Mouse (Mus musculus) forebrain, embryonic 13.5 days (tissue): ENCODE data around the gene Vwa8. TPM values are rescaled to one million over a fixed set of nuclear protein-coding genes. Genes with fewer than 3 reads are reported as not detected.

Experiments
- ATAC-seq: fragments of 200-750 bp; cut with Nextera tagmentation; 2 replicates; pipeline ENCODE4 v1.8.0; 2017
- H3K27ac ChIP-seq: fragments of 300-500 bp; sonication (generic); 2 replicates; pipeline ENCODE4 v1.5.1; 2015; ENCODE audit warnings: inconsistent platforms, mild to moderate bottlenecking, moderate library complexity
- H3K27me3 ChIP-seq: fragments of 300-500 bp; sonication (generic); 2 replicates; pipeline ENCODE4 v1.6.1; 2015; ENCODE audit warnings: mild to moderate bottlenecking, inconsistent platforms
- H3K36me3 ChIP-seq: fragments of 300-500 bp; sonication (generic); 2 replicates; pipeline ENCODE4 v1.6.1; 2015; ENCODE audit warnings: mild to moderate bottlenecking, inconsistent platforms; ENCODE audit not compliant: poor library complexity, severe bottlenecking
- H3K4me1 ChIP-seq: fragments of 300-500 bp; sonication (generic); 2 replicates; pipeline ENCODE4 v1.6.1; 2015; ENCODE audit warnings: inconsistent platforms
- H3K4me2 ChIP-seq: fragments of 300-500 bp; sonication (generic); 2 replicates; pipeline ENCODE4 v1.6.1; 2015; ENCODE audit warnings: inconsistent platforms, mild to moderate bottlenecking, moderate library complexity
- H3K4me3 ChIP-seq: fragments of 300-500 bp; sonication (generic); 2 replicates; pipeline ENCODE4 v1.5.1; 2015; ENCODE audit warnings: mild to moderate bottlenecking, inconsistent platforms
- H3K9ac ChIP-seq: fragments of 300-500 bp; sonication (generic); 2 replicates; pipeline ENCODE4 v1.6.1; 2015; ENCODE audit warnings: mild to moderate bottlenecking, inconsistent platforms
- H3K9me3 ChIP-seq: fragments of 300-500 bp; sonication (generic); replicated peaks from 2 replicates; pipeline ENCODE4 v1.6.1; 2016; ENCODE audit warnings: inconsistent platforms
- WGBS: fragments of 180-500 bp; shearing (Covaris S2); methylation state at CpG from one replicate; pipeline ENCODE4 v1.1.7; 2015; 5-methylcytosine and 5-hydroxymethylcytosine counted together
- polyA plus RNA-seq: library from polyadenylated mRNA; unstranded; fragments of >200 nt; fragmentation: Nextera tagmentation; extraction: Ambion mirVana; gene quantifications from 2 replicates; pipeline ENCODE4 v1.2.1, GENCODE M21; 2015

Vwa8 gene
- polyA plus RNA-seq, 1 experiment from 2014 or later, result 5.2 TPM

DNA sequence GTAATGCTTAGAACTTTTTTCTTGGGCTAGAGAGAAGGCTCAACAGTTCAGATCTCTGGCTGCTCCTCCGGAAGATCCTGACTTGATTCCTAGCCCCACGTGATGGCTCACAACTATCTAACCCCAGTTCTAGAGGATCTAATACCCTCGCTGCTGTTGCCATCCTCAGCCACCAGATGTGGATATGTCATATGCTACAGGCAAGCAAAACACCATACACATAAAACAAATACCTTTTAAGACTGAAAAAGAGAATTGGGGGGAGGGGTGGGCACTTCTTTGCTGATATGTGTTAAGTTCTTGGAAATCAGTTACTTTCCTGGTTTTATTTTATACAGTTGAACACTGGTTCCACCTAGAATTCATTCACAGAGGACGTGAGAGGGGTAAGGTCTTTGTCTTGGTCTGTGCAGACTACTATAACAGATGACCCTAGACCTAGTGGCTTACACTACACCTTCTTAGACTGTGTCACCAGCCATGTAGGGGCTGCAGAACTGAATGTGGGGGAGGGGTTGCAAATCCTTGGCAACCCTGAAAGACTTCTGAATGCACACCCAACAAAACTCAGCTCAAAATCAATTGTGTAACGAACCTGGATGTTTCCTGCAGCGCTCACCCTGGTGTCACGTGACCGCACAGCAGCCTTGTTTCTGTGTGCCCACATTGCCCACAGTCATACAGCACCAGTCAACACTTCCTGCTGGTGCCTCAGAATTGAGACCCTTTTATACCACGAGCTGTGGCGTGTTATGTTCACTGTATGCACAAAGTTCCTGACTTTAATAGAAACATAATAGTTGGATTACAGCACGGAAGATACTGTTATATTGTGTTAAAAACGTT, 394.4 kb downstream of the Vwa8 start:
- Histone ChIP-seq H3K4me3 (no peak overlapping the region), H3K4me1 (peaks cover 3% of the 10 kb centered on the region; the same call in 1 of the 2 replicates), H3K36me3 (no peaks in the 10 kb centered on the region), H3K27ac (no peak overlapping the region), H3K4me2 (no peak overlapping the region), H3K27me3 (no peaks in the 10 kb centered on the region), H3K9ac (no peak overlapping the region), H3K9me3 (peaks cover 5% of the 10 kb centered on the region; the same call in 1 of the 2 replicates)
- WGBS, result 69% methylated on average over 12 of the region's 12 CpGs
- ATAC-seq, result peak; percentile 20; the same call in 1 of the 2 replicates

DNA sequence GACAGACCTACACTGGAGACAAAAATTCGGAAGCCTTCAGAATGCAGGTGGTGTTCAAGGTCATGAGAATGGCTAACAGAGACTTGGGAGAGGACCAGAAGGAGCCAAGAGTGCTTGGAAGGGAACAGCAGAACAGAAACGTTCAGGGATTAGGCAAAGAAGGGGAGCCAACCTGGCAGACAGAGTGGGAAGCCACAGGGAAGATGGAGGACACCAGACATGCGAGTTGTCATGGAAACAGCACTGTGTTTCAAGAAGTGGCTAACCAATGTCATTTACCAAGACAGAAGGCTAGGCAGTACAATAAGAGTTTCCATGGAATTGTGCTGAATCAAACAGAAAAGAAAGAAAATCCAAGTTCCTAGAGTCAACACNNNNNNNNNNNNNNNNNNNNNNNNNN, 395.7 kb downstream of the Vwa8 start:
- Histone ChIP-seq H3K4me1 (peaks cover 3% of the 10 kb centered on the region; the same call in 1 of the 2 replicates), H3K36me3 (no peaks in the 10 kb centered on the region), H3K27me3 (no peaks in the 10 kb centered on the region), H3K4me2 (no peak overlapping the region), H3K9ac (no peak overlapping the region), H3K9me3 (peaks cover 5% of the 10 kb centered on the region; the same call in 1 of the 2 replicates), H3K4me3 (no peak overlapping the region), H3K27ac (no peak overlapping the region)
- ATAC-seq, result 0 out of 2 replicates have a peak, but pooled peaks have one; percentile 50
- WGBS, result 59% methylated on average over 3 of the region's 3 CpGs

DNA sequence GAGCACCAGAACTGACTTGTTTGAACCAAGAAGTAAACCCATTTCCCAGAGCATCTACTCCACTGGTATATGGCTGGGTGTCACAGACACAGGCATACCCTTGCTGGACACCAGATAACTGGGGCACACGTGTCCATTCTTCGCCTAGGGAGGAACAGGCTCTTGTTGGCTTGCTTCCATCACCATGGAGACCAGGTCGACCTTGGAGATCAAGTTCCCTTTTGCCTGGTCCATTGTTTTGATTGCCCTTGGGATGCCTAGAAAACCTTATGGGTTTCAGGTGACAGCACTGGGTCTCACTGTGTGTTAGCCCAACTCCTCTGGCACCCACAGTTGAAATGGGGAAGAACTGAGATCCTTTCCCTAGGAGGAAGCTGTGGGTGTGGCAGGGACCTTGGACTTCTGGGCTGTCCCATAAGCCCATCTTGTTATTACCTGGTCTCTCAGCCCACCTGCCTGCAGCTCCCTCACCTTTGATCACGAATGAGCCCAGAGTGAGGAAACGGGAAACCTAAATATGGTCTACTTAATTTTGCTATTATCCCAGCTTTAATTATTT, 403.0 kb downstream of the Vwa8 start:
- Histone ChIP-seq H3K36me3 (no peaks in the 10 kb centered on the region), H3K9me3 (no peaks in the 10 kb centered on the region), H3K4me3 (no peak overlapping the region), H3K9ac (no peak overlapping the region), H3K27me3 (no peaks in the 10 kb centered on the region), H3K4me2 (no peak overlapping the region), H3K4me1 (no peaks in the 10 kb centered on the region), H3K27ac (no peak overlapping the region)
- no peak for ATAC-seq
- 85% methylated on average over 5 of the region's 5 CpGs for WGBS

Other genes with a start within 250 kb of the Vwa8 start
- 1.2 and 1.4 TPM in 2 replicates for gene Dgkh, start 116.3 kb upstream of the Vwa8 start, polyA plus RNA-seq